Mouse (Mus musculus) lung, adult 2 months (tissue): Measurements from ENCODE around the gene Shank2.

Experiments
- CTCF ChIP-seq: fragments of 200-500 bp; IDR thresholded peaks from 2 replicates; pipeline ENCODE4 v1.5.1; 2011; ENCODE audit warnings: mild to moderate bottlenecking, low read length, control low read depth; ENCODE audit not compliant: insufficient read depth
- POLR2A ChIP-seq: fragments of 200-500 bp; IDR thresholded peaks from 2 replicates; pipeline ENCODE4 v1.6.1; 2011; ENCODE audit warnings: low read depth, mild to moderate bottlenecking, control low read depth, low read length, borderline replicate concordance; ENCODE audit errors: extremely low read depth

DNA sequence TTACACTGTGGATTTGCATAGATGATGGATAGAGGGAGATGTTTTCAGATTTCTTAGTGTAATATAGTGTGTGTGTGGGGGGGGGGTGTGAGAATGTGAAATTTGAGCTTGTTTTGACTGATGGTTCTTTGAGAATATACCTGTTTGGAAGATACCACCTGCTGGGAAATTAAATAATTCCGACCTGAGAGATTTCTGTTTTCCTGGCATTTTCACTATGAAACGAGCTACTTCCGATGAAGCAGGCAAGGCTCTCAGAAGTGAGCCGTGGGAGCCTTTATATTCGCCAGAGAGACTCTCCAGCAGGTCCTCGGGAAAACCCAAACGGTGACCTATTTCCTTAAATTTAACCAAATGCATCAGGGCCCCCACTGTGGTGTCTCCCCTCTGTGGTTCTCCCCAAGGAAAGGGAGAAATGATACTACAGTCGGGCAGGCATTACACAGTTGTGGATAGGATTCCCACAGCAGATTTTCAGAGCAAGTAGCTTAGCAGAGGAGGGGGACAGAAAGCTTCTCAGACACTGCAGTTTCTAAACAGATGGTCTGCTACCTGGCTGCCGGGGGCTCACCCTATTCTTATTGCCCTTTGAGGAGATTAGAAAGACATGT is 131.8 kb downstream of the Shank2 start:
- TF ChIP-seq CTCF (no peak), POLR2A (no peak)
